Mouse (Mus musculus) heart, embryonic 16.5 days (tissue): ENCODE data around the gene Htr1d. TPM values are rescaled to one million over a fixed set of nuclear protein-coding genes. Genes with fewer than 3 reads are reported as not detected.

Source experiments
- ATAC-seq: fragments of 200-750 bp; cut with Nextera tagmentation; replicated peaks from 2 replicates; pipeline ENCODE4 v1.8.0; 2017; ENCODE audit warnings: moderate number of reproducible peaks; ENCODE audit not compliant: insufficient read depth, low FRiP score; ENCODE audit errors: extremely low read depth
- H3K27ac ChIP-seq: fragments of 300-500 bp; sonication (generic); 2 replicates; pipeline ENCODE4 v1.5.1; 2014; ENCODE audit warnings: mild to moderate bottlenecking, low read length, control low read depth, moderate library complexity
- H3K27me3 ChIP-seq: fragments of 300-500 bp; sonication (generic); 2 replicates; pipeline ENCODE4 v1.6.1; 2014; ENCODE audit warnings: low read length, mixed read lengths; ENCODE audit not compliant: control insufficient read depth, insufficient read depth
- H3K36me3 ChIP-seq: fragments of 300-500 bp; sonication (generic); 2 replicates; pipeline ENCODE4 v1.6.1; 2014; ENCODE audit not compliant: control insufficient read depth, insufficient read depth
- H3K4me1 ChIP-seq: fragments of 300-500 bp; sonication (generic); 2 replicates; pipeline ENCODE4 v1.6.1; 2014; ENCODE audit warnings: low read length, mixed read lengths; ENCODE audit not compliant: control insufficient read depth, insufficient read depth
- H3K4me2 ChIP-seq: fragments of 300-500 bp; sonication (generic); 2 replicates; pipeline ENCODE4 v1.6.1; 2014; ENCODE audit warnings: low read depth, mild to moderate bottlenecking, control low read depth, low read length
- H3K4me3 ChIP-seq: fragments of 300-500 bp; sonication (generic); 2 replicates; pipeline ENCODE4 v1.5.1; 2014; ENCODE audit warnings: mild to moderate bottlenecking, control low read depth, low read length
- H3K9ac ChIP-seq: fragments of 300-500 bp; sonication (generic); 2 replicates; pipeline ENCODE4 v1.6.1; 2014; ENCODE audit warnings: low read length, control low read depth
- H3K9me3 ChIP-seq: fragments of 300-500 bp; sonication (generic); replicated peaks from 2 replicates; pipeline ENCODE4 v1.6.1; 2016; ENCODE audit warnings: low read length; ENCODE audit not compliant: control insufficient read depth
- WGBS: fragments of 180-500 bp; shearing (Covaris S2); extraction: QIAGEN DNeasy Blood & Tissue Kit; methylation state at CpG from one replicate; pipeline ENCODE4 v1.1.7; 2014; 5-methylcytosine and 5-hydroxymethylcytosine counted together
- polyA plus RNA-seq: library from polyadenylated mRNA; unstranded; fragments of >200 nt; fragmentation: Nextera tagmentation; extraction: Ambion mirVana; gene quantifications from 2 replicates; pipeline ENCODE4 v1.2.1, GENCODE M21; 2015

Gene Htr1d
- polyA plus RNA-seq, 1 experiment from 2014 or later = 0.20 TPM

DNA sequence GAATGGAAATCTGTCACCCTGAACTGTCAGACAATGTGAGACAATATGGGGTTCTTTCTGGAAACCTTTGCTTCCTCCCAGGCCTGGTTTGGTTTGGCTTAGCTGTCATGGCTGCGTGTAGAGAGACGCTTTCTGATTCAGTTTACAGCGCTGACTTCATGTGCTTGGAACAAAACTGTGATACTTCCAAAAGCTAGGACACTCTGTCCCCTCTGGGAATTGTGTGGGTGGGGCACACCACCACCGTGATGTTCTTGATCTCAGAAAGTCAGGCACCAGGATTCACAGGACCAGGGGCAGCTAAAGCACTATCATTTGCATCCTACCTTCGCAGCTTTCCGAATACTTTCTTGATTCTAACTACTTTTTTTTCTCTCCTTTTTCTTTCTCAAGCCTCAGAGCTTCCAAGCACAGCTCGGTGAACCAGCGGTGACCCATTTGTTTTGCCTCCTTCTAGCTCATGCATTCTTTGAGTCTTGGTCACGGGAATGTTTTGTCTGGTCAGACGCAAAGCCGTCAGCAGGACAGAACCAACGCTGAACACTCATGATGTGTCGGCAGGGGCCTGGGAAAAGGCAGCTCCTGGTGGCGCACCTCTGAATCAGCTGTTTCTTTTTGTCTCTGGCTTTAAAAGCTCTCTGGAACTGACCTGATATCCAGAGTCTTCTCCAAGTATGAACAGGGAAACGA is 18.2 kb downstream of the Htr1d start:
- WGBS = 53% methylated on average over 15 of the region's 15 CpGs
- no peaks in the 10 kb centered on the region for H3K4me1 ChIP-seq
- H3K36me3 ChIP-seq = no peaks in the 10 kb centered on the region
- no peak overlapping the region for H3K9ac ChIP-seq
- no peaks in the 10 kb centered on the region for H3K9me3 ChIP-seq
- ATAC-seq = no peak
- H3K4me2 ChIP-seq = no peak overlapping the region
- no peak overlapping the region for H3K27ac ChIP-seq
- H3K27me3 ChIP-seq = no peaks in the 10 kb centered on the region
- H3K4me3 ChIP-seq = no peak overlapping the region

- H3K9ac ChIP-seq = no peak overlapping the region
- 67% methylated on average over 4 of the region's 4 CpGs for WGBS
- no peak overlapping the region for H3K27ac ChIP-seq
- no peak overlapping the region for H3K4me2 ChIP-seq
- no peak overlapping the region for H3K4me3 ChIP-seq
- no peaks in the 10 kb centered on the region for H3K4me1 ChIP-seq
- no peaks in the 10 kb centered on the region for H3K36me3 ChIP-seq
- H3K9me3 ChIP-seq = no peaks in the 10 kb centered on the region
- no peaks in the 10 kb centered on the region for H3K27me3 ChIP-seq
- ATAC-seq = no peak
Measured at GRCm38 (mm10) chr4:136444561-136444960, 21.2 kb downstream of the Htr1d start.

GRCm38 (mm10) chr4:136449795-136450194 is 26.5 kb downstream of the Htr1d start:
- Histone ChIP-seq H3K4me3 (no peak overlapping the region), H3K4me2 (no peak overlapping the region), H3K4me1 (peaks cover 5% of the 10 kb centered on the region), H3K27me3 (no peaks in the 10 kb centered on the region), H3K36me3 (no peaks in the 10 kb centered on the region), H3K27ac (no peak overlapping the region), H3K9me3 (no peaks in the 10 kb centered on the region), H3K9ac (no peak overlapping the region)
- no peak for ATAC-seq
- WGBS = 83% methylated on average over 5 of the region's 5 CpGs

DNA sequence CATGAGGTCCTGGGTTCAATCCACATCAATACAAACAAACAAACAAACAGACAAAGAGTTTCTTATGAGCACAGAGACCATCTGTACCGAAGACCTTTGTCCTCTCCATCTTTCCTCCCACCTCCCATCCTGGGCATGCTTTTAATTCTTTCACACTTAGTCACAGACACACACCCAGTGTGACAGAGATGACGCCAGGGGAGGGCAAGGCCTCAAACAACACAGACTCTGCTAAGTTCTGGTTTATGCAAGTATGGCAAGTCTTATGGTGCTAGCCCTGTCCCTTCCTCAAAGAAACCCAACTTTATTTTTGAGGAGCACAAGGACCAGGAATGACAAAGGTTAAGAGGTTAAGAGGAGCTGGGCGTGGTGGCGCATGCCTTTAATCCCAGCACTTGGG is 26.9 kb downstream of the Htr1d start:
- peaks cover 9% of the 10 kb centered on the region for H3K4me1 ChIP-seq
- 69% methylated on average over 4 of the region's 4 CpGs for WGBS

DNA sequence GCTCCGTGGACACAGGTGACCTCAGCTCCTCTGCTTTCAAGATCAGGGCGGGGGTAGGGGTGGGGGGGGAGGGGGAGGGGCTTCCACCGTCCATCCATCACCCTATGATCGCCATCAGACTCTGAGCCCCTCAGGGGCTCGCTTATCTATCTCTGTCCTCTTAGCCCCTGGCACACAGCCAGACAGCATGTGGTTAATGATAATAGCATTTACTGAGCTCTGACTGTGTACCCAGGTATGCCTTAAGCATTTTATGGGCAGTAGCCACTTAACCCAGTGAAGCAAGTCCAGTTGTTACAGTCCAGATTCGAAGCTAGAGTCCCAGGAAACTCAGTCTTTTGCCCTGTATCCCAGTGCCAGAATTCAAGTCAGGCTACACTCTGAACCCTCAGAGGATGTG is 28.2 kb downstream of the Htr1d start:
- Histone ChIP-seq H3K27me3 (no peaks in the 10 kb centered on the region), H3K9ac (no peak overlapping the region), H3K9me3 (no peaks in the 10 kb centered on the region), H3K4me1 (peaks cover 9% of the 10 kb centered on the region), H3K4me3 (no peak overlapping the region), H3K27ac (no peak overlapping the region), H3K36me3 (no peaks in the 10 kb centered on the region), H3K4me2 (no peak overlapping the region)
- WGBS = 11% methylated on average over 6 of the region's 6 CpGs
- no peak for ATAC-seq

More for the DNA sequence above, 26.9 kb downstream of the Htr1d start:
- H3K36me3 ChIP-seq = no peaks in the 10 kb centered on the region
- no peak for ATAC-seq
- H3K9me3 ChIP-seq = no peaks in the 10 kb centered on the region
- H3K4me2 ChIP-seq = no peak overlapping the region
- no peak overlapping the region for H3K9ac ChIP-seq
- H3K27me3 ChIP-seq = no peaks in the 10 kb centered on the region
- H3K27ac ChIP-seq = no peak overlapping the region
- H3K4me3 ChIP-seq = no peak overlapping the region

- Histone ChIP-seq H3K4me2 (no peak overlapping the region), H3K9ac (no peak overlapping the region), H3K27ac (no peak overlapping the region), H3K36me3 (no peaks in the 10 kb centered on the region), H3K9me3 (no peaks in the 10 kb centered on the region), H3K4me3 (no peak overlapping the region), H3K27me3 (no peaks in the 10 kb centered on the region), H3K4me1 (peaks cover 9% of the 10 kb centered on the region)
- no peak for ATAC-seq
- WGBS = 87% methylated on average over 3 of the region's 3 CpGs
Measured at GRCm38 (mm10) chr4:136452286-136452685, 29.0 kb downstream of the Htr1d start.

DNA sequence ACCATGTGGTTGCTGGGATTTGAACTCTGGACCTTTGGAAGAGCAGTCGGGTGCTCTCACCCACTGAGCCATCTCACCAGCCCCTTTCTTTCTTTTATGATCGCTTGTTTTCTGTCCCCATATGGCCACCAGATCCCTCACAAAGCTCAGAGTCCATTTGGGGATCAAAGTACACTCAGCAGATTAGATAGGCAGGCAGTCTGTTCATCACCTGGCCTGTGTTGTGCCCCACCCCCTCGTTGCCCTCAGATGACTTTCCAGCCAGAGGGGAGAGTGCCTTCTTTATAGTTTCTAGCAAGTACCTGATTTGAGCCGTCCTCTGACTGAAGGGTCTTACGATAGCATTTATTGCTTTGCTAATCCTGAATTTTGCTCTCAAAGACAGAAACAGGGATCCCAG is 29.5 kb downstream of the Htr1d start:
- Histone ChIP-seq H3K9me3 (no peaks in the 10 kb centered on the region), H3K4me3 (no peak overlapping the region), H3K4me2 (no peak overlapping the region), H3K36me3 (no peaks in the 10 kb centered on the region), H3K27ac (no peak overlapping the region), H3K4me1 (peaks cover 9% of the 10 kb centered on the region), H3K27me3 (no peaks in the 10 kb centered on the region), H3K9ac (no peak overlapping the region)
- 48% methylated on average over 5 of the region's 5 CpGs for WGBS
- ATAC-seq = no peak

DNA sequence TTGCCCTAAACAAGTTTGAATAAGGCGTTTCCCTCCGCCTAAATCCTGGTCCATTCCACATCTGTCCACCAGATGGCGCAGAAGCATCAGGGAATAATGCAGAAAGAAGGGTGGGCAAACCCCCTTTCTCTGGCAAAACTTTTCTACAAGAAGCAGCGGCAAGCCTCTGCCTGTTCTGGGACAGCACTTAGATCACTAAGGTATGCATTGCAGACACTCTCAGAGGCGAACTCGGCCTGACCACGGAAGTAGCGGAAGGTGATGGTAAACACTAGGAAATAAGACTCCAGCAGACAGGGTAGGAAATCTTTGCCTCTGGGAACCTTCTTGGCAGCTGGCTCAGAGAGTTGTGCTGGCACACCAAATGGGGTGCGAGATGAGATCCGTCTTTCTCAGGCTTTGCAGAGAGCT is 31.5 kb downstream of the Htr1d start:
- Histone ChIP-seq H3K4me3 (peak overlapping the region; percentile 51), H3K36me3 (no peaks in the 10 kb centered on the region), H3K27me3 (no peaks in the 10 kb centered on the region), H3K9me3 (no peaks in the 10 kb centered on the region), H3K4me1 (peaks cover 9% of the 10 kb centered on the region), H3K9ac (peak overlapping the region; percentile 69), H3K27ac (no peak overlapping the region), H3K4me2 (peak overlapping the region; percentile 80)
- ATAC-seq = no peak
- under 1% methylated on average over 10 of the region's 10 CpGs for WGBS

DNA sequence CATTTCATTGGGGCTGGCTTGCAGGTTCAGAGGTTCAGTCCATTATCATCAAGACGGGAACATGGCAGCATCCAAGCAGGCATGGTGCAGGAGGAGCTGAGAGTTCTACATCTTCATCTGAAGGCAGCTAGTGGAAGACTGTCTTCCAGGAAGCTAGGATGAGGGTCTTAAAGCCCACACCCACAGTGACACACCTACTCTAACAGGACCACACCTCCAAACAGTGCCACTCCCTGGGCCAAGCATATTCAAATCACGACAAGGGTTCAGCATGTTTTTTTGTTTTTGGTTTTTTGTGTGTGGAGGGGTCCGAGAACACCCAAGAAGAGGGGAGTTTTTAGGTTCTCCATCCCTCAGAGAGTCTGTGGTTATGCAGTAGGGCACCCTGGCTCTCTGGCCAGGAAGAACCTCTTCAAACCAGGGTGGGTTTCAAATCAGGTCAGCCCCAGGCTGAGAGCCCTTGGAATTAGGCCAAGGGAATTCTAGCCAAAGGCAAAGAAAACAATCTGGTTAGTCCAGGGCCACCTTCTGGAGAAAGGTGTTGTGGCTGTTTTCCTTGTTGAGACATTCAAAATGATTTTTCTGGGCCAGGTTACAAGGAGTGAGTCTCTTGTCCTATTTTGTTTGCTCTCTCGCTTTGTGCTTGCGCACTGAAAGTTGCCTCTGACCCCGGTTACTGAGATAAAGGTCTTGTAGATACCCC is 33.3 kb downstream of the Htr1d start:
- H3K4me1 ChIP-seq = peaks cover 8% of the 10 kb centered on the region
- H3K27me3 ChIP-seq = no peaks in the 10 kb centered on the region
- ATAC-seq = no peak
- WGBS = 92% methylated on average over 6 of the region's 6 CpGs
- no peak overlapping the region for H3K27ac ChIP-seq
- H3K4me2 ChIP-seq = no peak overlapping the region
- H3K4me3 ChIP-seq = no peak overlapping the region
- no peaks in the 10 kb centered on the region for H3K9me3 ChIP-seq
- H3K9ac ChIP-seq = no peak overlapping the region
- no peaks in the 10 kb centered on the region for H3K36me3 ChIP-seq
